36 mouse cellular contexts compared by ENCODE assay signal in the genomic region with DNA sequence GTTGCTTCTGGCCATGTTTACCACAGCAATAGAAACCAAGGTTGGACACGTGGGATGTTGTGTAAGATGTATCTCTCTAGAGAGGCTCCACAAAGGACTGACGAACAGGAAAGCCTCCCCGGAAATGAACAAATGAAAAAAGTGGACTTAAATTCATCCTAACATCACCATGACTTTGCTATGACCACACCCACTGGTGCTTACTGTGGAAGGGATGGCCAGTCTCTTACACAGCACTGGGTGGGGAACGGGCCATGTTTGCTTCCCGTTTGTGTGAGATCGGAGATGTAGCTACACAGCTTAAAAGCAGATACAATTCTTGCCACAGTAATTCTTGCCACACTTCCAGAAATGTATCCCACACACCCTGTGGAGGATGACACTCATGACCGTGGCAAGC. TPM values are rescaled to one million over a fixed set of nuclear protein-coding genes. Genes with fewer than 3 reads are reported as not detected.
"Had no signal": no experiment of that assay in that cellular context is flagged by ENCODE, and none has a peak within 500 bp of the region (broad histone marks: within the 10 kb centered on the region; RNA-seq: fewer than 3 reads in every experiment).

No protein-coding gene starts in this region.

- H3K4me3 ChIP-seq: gastrocnemius, adult 2 months; heart, adult 2 months; heart, embryonic 12.5 days; hindbrain, embryonic 10.5 days; hindbrain, embryonic 12.5 days; intestine, embryonic 15.5 days; layer of hippocampus, adult 2 months; limb, embryonic 13.5 days; limb, embryonic 15.5 days had no signal

- H3K36me3 ChIP-seq: heart, embryonic 12.5 days; hindbrain, embryonic 10.5 days; hindbrain, embryonic 12.5 days; intestine, embryonic 15.5 days; limb, embryonic 13.5 days; limb, embryonic 15.5 days had no signal

- H3K27ac ChIP-seq: gastrocnemius, adult 2 months; heart, adult 2 months; hindbrain, embryonic 12.5 days; hindbrain, embryonic 14.5 days; intestine, embryonic 15.5 days; layer of hippocampus, adult 2 months; limb, embryonic 13.5 days; limb, embryonic 15.5 days had no signal

- ATAC-seq: hindbrain, embryonic 16.5 days; inflammation-experienced regulatory T-cells, adult 6 months; intestine, embryonic 15.5 days; intestine, postnatal 0 days had no signal

- DNase-seq: gastrocnemius, adult 2 months; gastrocnemius, postnatal 10 days; gastrocnemius, postnatal 25 days; heart, adult 2 months; heart, postnatal 10 days; heart, postnatal 4 days; kidney, adult 18-20 months; kidney, adult 8-10 months; kidney, postnatal 10 days; kidney, postnatal 25 days; kidney, postnatal 4 days; left cerebral cortex, postnatal 4 days had no signal

- H3K9me3 ChIP-seq: heart, embryonic 12.5 days; hindbrain, embryonic 10.5 days; hindbrain, embryonic 12.5 days; intestine, embryonic 15.5 days; limb, embryonic 13.5 days; limb, embryonic 15.5 days had no signal

- H3K4me1 ChIP-seq: heart, embryonic 12.5 days had no signal

- H3K27me3 ChIP-seq: heart, embryonic 12.5 days; hindbrain, embryonic 12.5 days; intestine, embryonic 15.5 days; limb, embryonic 13.5 days; limb, embryonic 15.5 days had no signal

RNA-seq across cellular contexts. Expression of a gene that starts 2.5 kb away (rescaled TPM):
- total RNA-seq: gastrocnemius, adult 2 months; gastrocnemius, postnatal 25 days; gastrocnemius, postnatal 4 days; heart, adult 2 months; heart, postnatal 10 days; heart, postnatal 25 days; heart, postnatal 4 days; layer of hippocampus, adult 2 months; layer of hippocampus, postnatal 10 days; layer of hippocampus, postnatal 25 days; left cerebral cortex, postnatal 10 days; left cerebral cortex, postnatal 4 days had no signal
- polyA plus RNA-seq: heart, adult 2 months; heart, embryonic 12.5 days; heart, embryonic 16.5 days; hindbrain, embryonic 10.5 days; hindbrain, embryonic 16.5 days; intestine, embryonic 15.5 days; kidney, embryonic 14.5 days; kidney, embryonic 16.5 days; limb, embryonic 11.5 days; limb, embryonic 13.5 days had no signal

RNA-seq across cellular contexts. Expression of a gene that starts 11.4 kb away (rescaled TPM):
- total RNA-seq: gastrocnemius, adult 2 months; gastrocnemius, postnatal 10 days; heart, postnatal 25 days; left cerebral cortex, adult 8-10 months; left cerebral cortex, postnatal 10 days; left cerebral cortex, postnatal 25 days; left cerebral cortex, postnatal 4 days had no signal
- polyA plus RNA-seq: frontal cortex, adult 2 months; hindbrain, embryonic 12.5 days; hindbrain, embryonic 14.5 days; hindbrain, embryonic 16.5 days; intestine, postnatal 0 days had no signal

RNA-seq across cellular contexts. Expression of a gene that starts 31.2 kb away (rescaled TPM):
- total RNA-seq: gastrocnemius, adult 2 months; gastrocnemius, postnatal 10 days; gastrocnemius, postnatal 25 days; gastrocnemius, postnatal 4 days; heart, adult 2 months; heart, postnatal 10 days; heart, postnatal 25 days; heart, postnatal 4 days; layer of hippocampus, adult 2 months; layer of hippocampus, postnatal 10 days; layer of hippocampus, postnatal 25 days; left cerebral cortex, adult 8-10 months; left cerebral cortex, postnatal 10 days; left cerebral cortex, postnatal 25 days; left cerebral cortex, postnatal 4 days had no signal
- polyA plus RNA-seq: frontal cortex, adult 2 months; heart, adult 2 months; heart, embryonic 12.5 days; heart, embryonic 14.5 days; heart, embryonic 16.5 days; hindbrain, embryonic 10.5 days; hindbrain, embryonic 12.5 days; hindbrain, embryonic 14.5 days; hindbrain, embryonic 16.5 days; kidney, embryonic 14.5 days; kidney, embryonic 16.5 days; limb, embryonic 11.5 days; limb, embryonic 13.5 days; limb, embryonic 15.5 days had no signal

RNA-seq across cellular contexts. Expression of a gene that starts 52.2 kb away (rescaled TPM):
- total RNA-seq: gastrocnemius, adult 2 months; gastrocnemius, postnatal 10 days; gastrocnemius, postnatal 25 days; gastrocnemius, postnatal 4 days; heart, adult 2 months; heart, postnatal 10 days; heart, postnatal 25 days; heart, postnatal 4 days; layer of hippocampus, adult 2 months; layer of hippocampus, postnatal 10 days; layer of hippocampus, postnatal 25 days; left cerebral cortex, adult 8-10 months; left cerebral cortex, postnatal 10 days; left cerebral cortex, postnatal 25 days; left cerebral cortex, postnatal 4 days had no signal
- polyA plus RNA-seq: frontal cortex, adult 2 months; heart, embryonic 12.5 days; heart, embryonic 14.5 days; heart, embryonic 16.5 days; hindbrain, embryonic 10.5 days; hindbrain, embryonic 12.5 days; hindbrain, embryonic 14.5 days; hindbrain, embryonic 16.5 days; inflammation-experienced regulatory T-cells, adult 6 months; limb, embryonic 11.5 days; limb, embryonic 13.5 days; limb, embryonic 15.5 days had no signal
